Mouse (Mus musculus) adrenal gland, adult 10 weeks (tissue): ENCODE results near the gene Sh3pxd2a. TPM values are rescaled to one million over a fixed set of nuclear protein-coding genes. Genes with fewer than 3 reads are reported as not detected.

ENCODE experiments used
- polyA plus RNA-seq: library from polyadenylated mRNA; stranded (reverse); fragments of 350-450 nt; fragmentation: Illumina TruSeq; extraction: RNeasy Lipid Tissue Mini Kit (QIAGEN cat#74804); gene quantifications from one replicate; pipeline ENCODE4 v1.2.3, GENCODE M21; 2014; ENCODE audit warnings: low read depth, low replicate concordance

Gene Sh3pxd2a
- 12.7 TPM for polyA plus RNA-seq

DNA sequence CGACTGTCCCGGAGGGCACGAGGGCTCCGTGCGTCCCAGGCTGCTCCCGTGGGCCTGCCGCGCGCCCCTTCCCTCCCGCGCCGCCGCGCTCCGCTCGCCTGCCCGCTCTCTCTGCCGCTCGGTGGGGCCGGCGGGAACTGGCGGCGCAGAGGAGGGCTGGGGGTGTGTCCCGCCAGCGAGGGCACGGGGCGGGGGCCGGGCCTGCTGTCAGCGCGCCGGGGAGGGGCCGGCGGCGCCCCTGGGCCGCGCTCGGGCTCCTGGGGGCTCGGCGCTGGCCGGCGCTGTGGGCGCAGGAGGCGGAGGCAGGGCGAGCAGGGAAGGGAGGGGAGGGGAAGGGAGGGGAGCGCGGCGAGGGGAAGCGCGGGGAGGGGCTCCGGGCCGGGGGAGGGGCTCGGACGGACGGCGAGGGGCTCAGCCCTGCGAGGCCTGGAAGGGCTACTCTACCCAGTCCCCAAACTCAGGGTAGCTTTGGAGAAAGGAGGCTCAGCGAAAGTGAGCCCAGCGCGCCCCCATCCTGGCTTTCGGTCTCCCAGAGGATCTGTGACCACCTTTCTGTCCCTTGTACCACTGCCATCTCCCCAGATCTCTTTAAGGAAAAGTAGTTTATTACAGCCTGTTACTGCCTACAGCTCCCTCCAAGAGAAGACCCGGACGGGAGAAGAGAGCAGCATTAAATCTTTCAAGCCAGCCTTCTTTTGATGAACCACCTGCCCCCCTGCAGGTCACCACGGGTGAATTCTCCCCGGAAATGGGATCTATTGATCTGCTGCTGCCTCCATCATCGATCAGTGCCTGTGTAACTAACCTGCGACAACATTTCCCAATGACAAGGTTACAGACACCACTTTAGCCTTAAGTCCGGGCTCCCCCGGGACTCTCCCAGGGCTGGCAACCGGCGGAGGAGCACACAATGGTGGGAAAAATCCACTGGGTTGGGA lies at the start of gene Sh3pxd2a:
TSS of gene Sh3pxd2a (minus strand) at position 98 of the 938 bp plus-strand sequence.

Other genes with a start within 250 kb of the Sh3pxd2a start
- gene Stn1, start 73.1 kb upstream of the Sh3pxd2a start, polyA plus RNA-seq, result 8.8 TPM
- 88.3 TPM for gene Slk, start 115.3 kb upstream of the Sh3pxd2a start, polyA plus RNA-seq
- not detected for gene Col17a1, start 227.7 kb upstream of the Sh3pxd2a start, polyA plus RNA-seq